Mouse (Mus musculus) midbrain, embryonic 14.5 days (tissue): ENCODE measurements around the gene Ephb1. TPM values are rescaled to one million over a fixed set of nuclear protein-coding genes. Genes with fewer than 3 reads are reported as not detected.

Experiments used
- ATAC-seq: fragments of 200-750 bp; cut with Nextera tagmentation; 2 replicates; pipeline ENCODE4 v1.8.0; 2017; ENCODE audit warnings: moderate number of reproducible peaks, moderate library complexity; ENCODE audit not compliant: low FRiP score, low TSS enrichment
- DNase-seq: peaks from one replicate; pipeline ENCODE4 v3.0.0-alpha.2; 2015
- H3K27ac ChIP-seq: fragments of 300-500 bp; sonication (generic); replicated peaks from 2 replicates; pipeline ENCODE4 v1.5.1; 2014; ENCODE audit warnings: mild to moderate bottlenecking, low read depth, low read length, moderate library complexity
- H3K27me3 ChIP-seq: fragments of 300-500 bp; sonication (generic); 2 replicates; pipeline ENCODE4 v1.6.1; 2014; ENCODE audit warnings: low read length, control low read depth, mixed read lengths; ENCODE audit not compliant: control insufficient read depth, insufficient read depth
- H3K36me3 ChIP-seq: fragments of 300-500 bp; sonication (generic); 2 replicates; pipeline ENCODE4 v1.6.1; 2014; ENCODE audit warnings: low read length, control low read depth; ENCODE audit not compliant: control insufficient read depth, insufficient read depth
- H3K4me1 ChIP-seq: fragments of 300-500 bp; sonication (generic); 2 replicates; pipeline ENCODE4 v1.6.1; 2014; ENCODE audit warnings: mild to moderate bottlenecking, antibody characterized with exemption, low read length, control low read depth; ENCODE audit not compliant: control insufficient read depth, insufficient read depth
- H3K4me2 ChIP-seq: fragments of 300-500 bp; sonication (generic); 2 replicates; pipeline ENCODE4 v1.6.1; 2014; ENCODE audit warnings: mild to moderate bottlenecking, low read length, moderate library complexity
- H3K4me3 ChIP-seq: fragments of 300-500 bp; sonication (generic); replicated peaks from 2 replicates; pipeline ENCODE4 v1.5.1; 2014; ENCODE audit warnings: low read depth, low read length
- H3K9ac ChIP-seq: fragments of 300-500 bp; sonication (generic); replicated peaks from 2 replicates; pipeline ENCODE4 v1.6.1; 2014; ENCODE audit warnings: mild to moderate bottlenecking, low read length, moderate library complexity
- H3K9me3 ChIP-seq: fragments of 300-500 bp; sonication (generic); 2 replicates; pipeline ENCODE4 v1.6.1; 2016; ENCODE audit warnings: low read length, control low read depth, mixed read lengths; ENCODE audit not compliant: control insufficient read depth
- WGBS: fragments of 180-500 bp; shearing (Covaris S2); extraction: QIAGEN DNeasy Blood & Tissue Kit; methylation state at CpG from one replicate; pipeline ENCODE4 v1.1.7; 2014; 5-methylcytosine and 5-hydroxymethylcytosine counted together
- polyA plus RNA-seq: library from polyadenylated mRNA; unstranded; fragments of >200 nt; fragmentation: Nextera tagmentation; extraction: Ambion mirVana; gene quantifications from 2 replicates; pipeline ENCODE4 v1.2.1, GENCODE M21; 2014

Gene Ephb1
- polyA plus RNA-seq, 1 experiment from 2014 or later, result 93.9 TPM

- ATAC-seq (no peak), DNase-seq (no peak)
- H3K27me3 ChIP-seq, result no peaks in the 10 kb centered on the region
- 49% methylated on average over 14 of the region's 14 CpGs for WGBS
- 0 out of 2 replicates have a peak, but pooled peaks cover 4% of the 10 kb centered on the region for H3K4me1 ChIP-seq
- no peak overlapping the region for H3K27ac ChIP-seq
- H3K9ac ChIP-seq, result no peak overlapping the region
- H3K4me3 ChIP-seq, result no peak overlapping the region
- H3K36me3 ChIP-seq, result no peaks in the 10 kb centered on the region
- H3K4me2 ChIP-seq, result no peak overlapping the region
- no peaks in the 10 kb centered on the region for H3K9me3 ChIP-seq
Measured at GRCm38 (mm10) chr9:102371036-102371770, 16.7 kb upstream of the Ephb1 start.

- Histone ChIP-seq H3K4me1 (0 out of 2 replicates have a peak, but pooled peaks cover 4% of the 10 kb centered on the region), H3K27ac (no peak overlapping the region), H3K27me3 (no peaks in the 10 kb centered on the region), H3K36me3 (no peaks in the 10 kb centered on the region), H3K9me3 (no peaks in the 10 kb centered on the region), H3K4me3 (no peak overlapping the region), H3K9ac (no peak overlapping the region), H3K4me2 (no peak overlapping the region)
- 68% methylated on average over 8 of the region's 8 CpGs for WGBS
- ATAC-seq, result no peak
- DNase-seq, result no peak
Measured at GRCm38 (mm10) chr9:102370141-102370540, 15.6 kb upstream of the Ephb1 start.

GRCm38 (mm10) chr9:102369141-102369540 is 14.6 kb upstream of the Ephb1 start:
- DNase-seq, result no peak

GRCm38 (mm10) chr9:102367796-102368195 is 13.3 kb upstream of the Ephb1 start:
- Histone ChIP-seq H3K4me1 (0 out of 2 replicates have a peak, but pooled peaks cover 4% of the 10 kb centered on the region), H3K27ac (no peak overlapping the region), H3K36me3 (no peaks in the 10 kb centered on the region), H3K4me2 (no peak overlapping the region), H3K9me3 (no peaks in the 10 kb centered on the region), H3K27me3 (no peaks in the 10 kb centered on the region), H3K9ac (no peak overlapping the region), H3K4me3 (no peak overlapping the region)
- WGBS, result 97% methylated on average over 2 of the region's 2 CpGs
- ATAC-seq, result no peak
- no peak for DNase-seq

More at GRCm38 (mm10) chr9:102369141-102369540, 14.6 kb upstream of the Ephb1 start:
- no peaks in the 10 kb centered on the region for H3K36me3 ChIP-seq
- WGBS, result 90% methylated on average over 3 of the region's 3 CpGs
- no peak for ATAC-seq
- H3K4me1 ChIP-seq, result 0 out of 2 replicates have a peak, but pooled peaks cover 4% of the 10 kb centered on the region
- H3K9ac ChIP-seq, result no peak overlapping the region
- H3K27ac ChIP-seq, result no peak overlapping the region
- no peak overlapping the region for H3K4me2 ChIP-seq
- H3K9me3 ChIP-seq, result no peaks in the 10 kb centered on the region
- H3K4me3 ChIP-seq, result no peak overlapping the region
- H3K27me3 ChIP-seq, result no peaks in the 10 kb centered on the region

DNA sequence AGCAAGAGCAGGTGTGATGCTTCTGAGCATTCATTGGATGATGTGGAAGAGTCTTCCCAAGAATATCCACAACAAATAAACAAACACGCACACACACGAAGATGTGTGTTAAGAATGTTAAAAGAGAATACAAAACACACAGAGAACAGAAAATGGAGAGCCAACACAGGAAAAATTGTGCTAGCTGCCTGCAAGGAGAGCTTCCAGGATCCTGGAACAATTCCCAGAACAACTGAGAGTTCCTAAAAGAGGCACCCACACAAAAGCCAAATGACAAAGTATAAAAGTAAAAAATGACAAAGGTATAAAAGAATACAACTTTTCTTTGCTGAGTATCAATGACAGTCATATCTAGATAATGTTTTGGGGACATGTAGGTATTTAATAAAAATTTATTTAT is 11.0 kb upstream of the Ephb1 start:
- DNase-seq (no peak), ATAC-seq (no peak)
- WGBS, result 97% methylated on average over 2 of the region's 2 CpGs
- no peak overlapping the region for H3K9ac ChIP-seq
- 0 out of 2 replicates have a peak, but pooled peaks cover 4% of the 10 kb centered on the region for H3K4me1 ChIP-seq
- H3K27me3 ChIP-seq, result no peaks in the 10 kb centered on the region
- H3K27ac ChIP-seq, result no peak overlapping the region
- no peak overlapping the region for H3K4me2 ChIP-seq
- no peaks in the 10 kb centered on the region for H3K36me3 ChIP-seq
- H3K4me3 ChIP-seq, result no peak overlapping the region
- no peaks in the 10 kb centered on the region for H3K9me3 ChIP-seq

GRCm38 (mm10) chr9:102359311-102359710 is 4.8 kb upstream of the Ephb1 start:
- Histone ChIP-seq H3K9ac (no peak overlapping the region), H3K36me3 (no peaks in the 10 kb centered on the region), H3K4me3 (no peak overlapping the region), H3K4me1 (no peaks in the 10 kb centered on the region), H3K9me3 (no peaks in the 10 kb centered on the region), H3K27ac (no peak overlapping the region), H3K27me3 (peaks cover 5% of the 10 kb centered on the region; the same call in 1 of the 2 replicates), H3K4me2 (no peak overlapping the region)
- 93% methylated on average over 6 of the region's 6 CpGs for WGBS
- no peak for ATAC-seq
- DNase-seq, result no peak

GRCm38 (mm10) chr9:102358711-102359110 is 4.2 kb upstream of the Ephb1 start:
- H3K27me3 ChIP-seq, result peaks cover 5% of the 10 kb centered on the region; the same call in 1 of the 2 replicates
- no peaks in the 10 kb centered on the region for H3K36me3 ChIP-seq
- H3K9me3 ChIP-seq, result no peaks in the 10 kb centered on the region
- no peak for DNase-seq
- no peak overlapping the region for H3K9ac ChIP-seq
- no peak overlapping the region for H3K27ac ChIP-seq
- no peak for ATAC-seq
- 78% methylated on average over 3 of the region's 3 CpGs for WGBS
- no peak overlapping the region for H3K4me3 ChIP-seq
- H3K4me2 ChIP-seq, result no peak overlapping the region
- H3K4me1 ChIP-seq, result no peaks in the 10 kb centered on the region

- H3K27ac ChIP-seq, result no peak overlapping the region
- peaks cover 5% of the 10 kb centered on the region; the same call in 1 of the 2 replicates for H3K27me3 ChIP-seq
- no peak overlapping the region for H3K4me3 ChIP-seq
- no peak overlapping the region for H3K9ac ChIP-seq
- no peaks in the 10 kb centered on the region for H3K9me3 ChIP-seq
- 89% methylated on average over 6 of the region's 6 CpGs for WGBS
- H3K4me1 ChIP-seq, result no peaks in the 10 kb centered on the region
- DNase-seq (no peak), ATAC-seq (no peak)
- H3K4me2 ChIP-seq, result no peak overlapping the region
- no peaks in the 10 kb centered on the region for H3K36me3 ChIP-seq
Measured at GRCm38 (mm10) chr9:102358011-102358410, 3.5 kb upstream of the Ephb1 start.

DNA sequence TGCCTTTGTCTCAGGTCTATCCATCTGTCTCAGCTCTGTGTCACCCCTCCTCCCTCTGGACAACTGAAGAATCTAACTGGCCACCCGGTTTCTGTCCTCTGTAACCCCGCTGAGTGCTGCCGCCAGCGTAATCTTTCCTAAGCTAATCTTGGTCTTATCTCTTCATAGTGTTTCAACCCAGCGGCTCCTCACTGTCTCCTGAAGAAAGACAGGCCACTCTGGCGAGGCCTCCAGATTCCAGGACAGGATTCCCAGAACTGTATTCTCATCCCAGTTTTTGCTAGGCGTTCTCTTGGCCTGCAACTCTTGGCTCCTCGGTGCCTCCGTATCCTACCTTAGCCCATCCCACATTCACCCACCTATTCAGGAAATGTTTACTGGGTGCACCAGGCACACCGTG is 2.0 kb upstream of the Ephb1 start:
- no peaks in the 10 kb centered on the region for H3K36me3 ChIP-seq
- H3K27ac ChIP-seq, result no peak overlapping the region
- no peak overlapping the region for H3K9ac ChIP-seq
- DNase-seq (no peak), ATAC-seq (no peak)
- no peak overlapping the region for H3K4me3 ChIP-seq
- H3K4me2 ChIP-seq, result no peak overlapping the region
- H3K4me1 ChIP-seq, result peaks cover 3% of the 10 kb centered on the region; the same call in 1 of the 2 replicates
- peaks cover 5% of the 10 kb centered on the region; the same call in 1 of the 2 replicates for H3K27me3 ChIP-seq
- no peaks in the 10 kb centered on the region for H3K9me3 ChIP-seq
- WGBS, result 69% methylated on average over 10 of the region's 10 CpGs
